Mouse (Mus musculus) myocyte (in vitro differentiated cells): ENCODE measurements around the gene Amhr2. TPM values are rescaled to one million over a fixed set of nuclear protein-coding genes. Genes with fewer than 3 reads are reported as not detected.

Source experiments
- H3K27me3 ChIP-seq: one replicate; pipeline ENCODE4 v1.6.1; 2011; ENCODE audit not compliant: control insufficient read depth, insufficient read depth, insufficient read length
- H3K36me3 ChIP-seq: one replicate; pipeline ENCODE4 v1.6.1; 2011; ENCODE audit not compliant: control insufficient read depth, insufficient read depth
- H3K4me2 ChIP-seq: one replicate; pipeline ENCODE4 v1.6.1; 2011; ENCODE audit warnings: low read depth, control low read depth
- H3K4me3 ChIP-seq: one replicate; pipeline ENCODE4 v1.5.1; 2011; ENCODE audit warnings: mild to moderate bottlenecking, control low read depth, moderate library complexity
- H3K79me2 ChIP-seq: one replicate; pipeline ENCODE4 v1.6.1; 2011; ENCODE audit not compliant: control insufficient read depth, insufficient read depth
- H3ac ChIP-seq: one replicate; pipeline ENCODE4 v1.6.1; 2011; ENCODE audit not compliant: control insufficient read depth, insufficient read length
- CEBPB ChIP-seq: IDR thresholded peaks from 2 replicates; pipeline ENCODE4 v1.6.1; 2011; ENCODE audit warnings: mild to moderate bottlenecking, moderate library complexity; ENCODE audit not compliant: poor library complexity, insufficient read depth, severe bottlenecking
- E2F4 ChIP-seq: IDR thresholded peaks from one replicate; pipeline ENCODE4 v1.6.1; 2011; ENCODE audit warnings: mild to moderate bottlenecking, control low read depth, moderate library complexity; ENCODE audit not compliant: insufficient read depth
- MAX ChIP-seq: IDR thresholded peaks from one replicate; pipeline ENCODE4 v1.6.1; 2011; ENCODE audit warnings: low read depth, mild to moderate bottlenecking, control low read depth
- MYOD1 ChIP-seq, 3 experiments: IDR thresholded peaks; one replicate each; pipeline ENCODE4 v1.6.1; 2011; ENCODE audit warnings: control low read depth in 2 of 3, low read depth in 2 of 3, mild to moderate bottlenecking in 2 of 3, moderate library complexity in 1 of 3; ENCODE audit not compliant: insufficient read length in 2 of 3, control insufficient read depth in 1 of 3
- MYOG ChIP-seq, 3 experiments: IDR thresholded peaks; one replicate each; pipeline ENCODE4 v1.6.1; 2011; ENCODE audit warnings: control low read depth in 2 of 3, low read depth in 2 of 3, mild to moderate bottlenecking in 2 of 3; ENCODE audit not compliant: insufficient read length in 2 of 3, control insufficient read depth in 1 of 3, insufficient read depth in 1 of 3
- POLR2A ChIP-seq: IDR thresholded peaks from one replicate; pipeline ENCODE4 v1.6.1; 2011; ENCODE audit warnings: low read depth, mild to moderate bottlenecking, control low read depth, moderate library complexity; ENCODE audit not compliant: insufficient read length
- POLR2AphosphoS2 ChIP-seq: IDR thresholded peaks from one replicate; pipeline ENCODE4 v1.6.1; 2011; ENCODE audit warnings: low read depth, control low read depth; ENCODE audit not compliant: insufficient read length
- REST ChIP-seq: IDR thresholded peaks from one replicate; pipeline ENCODE4 v1.6.1; 2011; ENCODE audit warnings: mild to moderate bottlenecking, control low read depth, moderate library complexity; ENCODE audit not compliant: insufficient read depth, insufficient read length
- SRF ChIP-seq: IDR thresholded peaks from one replicate; pipeline ENCODE4 v1.6.1; 2011; ENCODE audit warnings: low read depth; ENCODE audit not compliant: control insufficient read depth, insufficient read length
- TCF12 ChIP-seq: IDR thresholded peaks from one replicate; pipeline ENCODE4 v1.6.1; 2011; ENCODE audit warnings: mild to moderate bottlenecking, control low read depth; ENCODE audit not compliant: poor library complexity, insufficient read depth, severe bottlenecking
- TCF3 ChIP-seq: IDR thresholded peaks from one replicate; pipeline ENCODE4 v1.6.1; 2011; ENCODE audit warnings: low read depth, control low read depth; ENCODE audit not compliant: insufficient read length
- USF1 ChIP-seq: IDR thresholded peaks from one replicate; pipeline ENCODE4 v1.6.1; 2011; ENCODE audit warnings: low read depth, mild to moderate bottlenecking, control low read depth, moderate library complexity
- polyA plus RNA-seq: library from polyadenylated mRNA; unstranded; fragments of >200 nt; fragmentation: generic; extraction: Trizol; gene quantifications from one replicate; pipeline ENCODE4 v1.2.1, GENCODE M21; 2012; ENCODE audit warnings: missing spikeins

Gene Amhr2
- polyA plus RNA-seq, 1 experiment, result 0.32 TPM

- Histone ChIP-seq H3K27me3 (no peaks in the 10 kb centered on the region), H3K4me3 (no peak overlapping the region), H3ac (no peak overlapping the region), H3K79me2 (peaks cover 83% of the 10 kb centered on the region), H3K36me3 (peaks cover 99% of the 10 kb centered on the region), H3K4me2 (no peak overlapping the region)
- TF ChIP-seq TCF12, result no peak
- no peak for TF ChIP-seq POLR2A
- no peak for TF ChIP-seq TCF3
- no peak for TF ChIP-seq USF1
- no peak for TF ChIP-seq SRF
- no peak for TF ChIP-seq MAX
- TF ChIP-seq REST, result no peak
- TF ChIP-seq MYOD1 (IDR thresholded peaks at IDR 0.05; ENCODE audit: control insufficient read depth in 1 of 3, insufficient read length in 2 of 3, low read depth in 2 of 3), result no peak
- TF ChIP-seq E2F4, result no peak
- no peak for TF ChIP-seq MYOG (IDR thresholded peaks at IDR 0.05; ENCODE audit: control insufficient read depth in 1 of 3, insufficient read depth in 1 of 3, insufficient read length in 2 of 3, low read depth in 2 of 3)
- TF ChIP-seq POLR2AphosphoS2, result no peak
- TF ChIP-seq CEBPB, result no peak
These were observed 42.5 kb downstream of the Amhr2 start for GRCm38 (mm10) chr15:102487664-102488063.

DNA sequence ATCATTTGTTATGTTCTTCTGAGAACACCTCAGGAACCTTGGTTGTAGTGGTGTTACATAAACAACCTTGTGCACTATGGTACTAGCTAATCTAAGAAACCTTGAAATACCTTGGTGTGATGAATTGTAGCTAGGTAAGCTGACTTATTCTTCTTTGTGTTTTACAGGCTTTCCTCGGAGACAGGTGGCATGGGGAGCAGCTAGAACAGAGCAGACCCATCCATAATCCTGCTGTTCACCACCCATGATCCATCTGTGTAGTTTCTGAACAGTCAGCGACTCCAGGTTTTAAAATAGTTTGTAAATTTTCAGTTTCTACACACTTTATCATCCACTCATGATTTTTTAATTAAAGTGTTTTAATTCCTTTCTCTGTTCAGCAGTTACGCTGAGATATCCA is 53.2 kb downstream of the Amhr2 start:
- no peak overlapping the region for H3K4me2 ChIP-seq
- H3K36me3 ChIP-seq, result peaks cover 99% of the 10 kb centered on the region
- peaks cover 42% of the 10 kb centered on the region for H3K79me2 ChIP-seq
- H3K4me3 ChIP-seq, result no peak overlapping the region
- H3ac ChIP-seq, result no peak overlapping the region
- TF ChIP-seq MAX (no peak), MYOG (IDR thresholded peaks at IDR 0.05; ENCODE audit: control insufficient read depth in 1 of 3, insufficient read depth in 1 of 3, insufficient read length in 2 of 3, low read depth in 2 of 3) (no peak), E2F4 (no peak)
- H3K27me3 ChIP-seq, result no peaks in the 10 kb centered on the region

DNA sequence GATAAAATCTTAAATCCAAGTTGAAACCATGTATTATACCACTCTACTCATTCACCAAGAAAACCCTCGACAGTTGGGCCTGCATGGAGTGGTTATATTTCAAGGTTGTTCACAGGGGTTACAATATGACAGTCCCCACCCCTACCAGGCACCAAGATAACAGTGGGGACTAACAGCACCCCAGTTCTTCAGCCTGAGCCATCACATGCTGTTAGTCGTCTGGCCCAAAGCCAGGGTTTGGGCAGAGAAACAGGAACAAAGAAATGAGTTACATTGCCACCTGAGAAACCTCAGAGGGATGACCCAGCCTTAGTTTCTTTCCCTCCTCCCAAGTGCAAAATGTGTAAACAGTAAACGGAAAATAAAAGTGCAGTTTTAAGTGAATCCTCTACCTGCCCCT is 54.2 kb downstream of the Amhr2 start:
- no peak overlapping the region for H3K4me2 ChIP-seq
- no peaks in the 10 kb centered on the region for H3K27me3 ChIP-seq
- H3ac ChIP-seq, result no peak overlapping the region
- peaks cover 98% of the 10 kb centered on the region for H3K36me3 ChIP-seq
- H3K4me3 ChIP-seq, result no peak overlapping the region
- TF ChIP-seq SRF (no peak), USF1 (no peak), TCF3 (no peak), REST (no peak), POLR2AphosphoS2 (no peak), CEBPB (no peak), MYOD1 (IDR thresholded peaks at IDR 0.05; ENCODE audit: control insufficient read depth in 1 of 3, insufficient read length in 2 of 3, low read depth in 2 of 3) (no peak), MYOG (IDR thresholded peaks at IDR 0.05; ENCODE audit: control insufficient read depth in 1 of 3, insufficient read depth in 1 of 3, insufficient read length in 2 of 3, low read depth in 2 of 3) (no peak), POLR2A (no peak), MAX (no peak), E2F4 (no peak)
- H3K79me2 ChIP-seq, result peaks cover 33% of the 10 kb centered on the region

DNA sequence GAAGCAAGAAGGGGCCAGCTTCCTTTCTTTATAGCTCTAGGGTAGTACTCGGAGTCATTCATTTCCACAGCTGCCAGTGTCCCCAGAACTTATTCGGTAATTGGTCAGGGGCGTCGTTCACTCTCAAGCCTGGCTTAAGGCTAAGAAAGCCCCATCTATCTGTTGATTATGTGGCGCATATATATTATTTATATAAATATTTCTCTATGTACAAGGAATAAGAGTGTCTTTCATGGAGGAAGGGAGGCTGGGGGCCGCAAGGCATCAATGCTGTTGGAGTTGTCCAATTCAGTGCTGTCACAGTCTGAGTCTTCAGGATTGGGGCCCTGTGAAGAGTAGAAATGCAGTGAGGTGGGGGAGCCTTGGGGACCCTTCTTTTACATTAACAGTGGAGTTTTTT is 54.7 kb downstream of the Amhr2 start:
- H3K36me3 ChIP-seq, result peaks cover 98% of the 10 kb centered on the region

DNA sequence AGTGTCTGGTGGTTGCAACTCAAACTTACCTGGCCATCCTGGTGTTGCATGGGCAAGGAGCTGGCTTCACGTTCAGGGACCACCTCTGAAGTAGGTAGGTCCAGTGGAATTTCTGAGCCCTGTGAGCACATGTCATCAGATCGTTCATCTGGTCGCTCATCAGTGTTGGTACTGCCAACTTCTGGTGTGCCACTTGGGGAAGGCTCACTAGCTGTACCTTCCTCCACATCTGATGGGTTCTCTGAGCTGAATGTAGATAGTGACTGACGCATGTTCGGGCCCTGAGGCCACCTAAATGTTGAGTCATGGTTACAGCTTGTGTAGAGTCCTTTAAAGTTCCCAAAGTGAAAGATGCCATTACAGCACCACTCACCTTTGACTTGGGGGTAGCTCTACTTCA is 55.3 kb downstream of the Amhr2 start:
- H3K79me2 ChIP-seq, result peaks cover 21% of the 10 kb centered on the region
- no peak overlapping the region for H3K4me3 ChIP-seq
- no peak overlapping the region for H3K4me2 ChIP-seq
- H3K36me3 ChIP-seq, result peaks cover 93% of the 10 kb centered on the region
- H3ac ChIP-seq, result no peak overlapping the region
- TF ChIP-seq REST (no peak), POLR2AphosphoS2 (peak; percentile 81), TCF3 (no peak), USF1 (no peak), POLR2A (no peak), E2F4 (no peak)
- no peaks in the 10 kb centered on the region for H3K27me3 ChIP-seq

More for the DNA sequence above, 54.7 kb downstream of the Amhr2 start:
- TF ChIP-seq POLR2AphosphoS2, result peak; percentile 16
- TF ChIP-seq CEBPB, result no peak
- H3K79me2 ChIP-seq, result peaks cover 28% of the 10 kb centered on the region
- H3K4me2 ChIP-seq, result no peak overlapping the region
- H3K27me3 ChIP-seq, result no peaks in the 10 kb centered on the region
- H3ac ChIP-seq, result no peak overlapping the region
- H3K4me3 ChIP-seq, result no peak overlapping the region

DNA sequence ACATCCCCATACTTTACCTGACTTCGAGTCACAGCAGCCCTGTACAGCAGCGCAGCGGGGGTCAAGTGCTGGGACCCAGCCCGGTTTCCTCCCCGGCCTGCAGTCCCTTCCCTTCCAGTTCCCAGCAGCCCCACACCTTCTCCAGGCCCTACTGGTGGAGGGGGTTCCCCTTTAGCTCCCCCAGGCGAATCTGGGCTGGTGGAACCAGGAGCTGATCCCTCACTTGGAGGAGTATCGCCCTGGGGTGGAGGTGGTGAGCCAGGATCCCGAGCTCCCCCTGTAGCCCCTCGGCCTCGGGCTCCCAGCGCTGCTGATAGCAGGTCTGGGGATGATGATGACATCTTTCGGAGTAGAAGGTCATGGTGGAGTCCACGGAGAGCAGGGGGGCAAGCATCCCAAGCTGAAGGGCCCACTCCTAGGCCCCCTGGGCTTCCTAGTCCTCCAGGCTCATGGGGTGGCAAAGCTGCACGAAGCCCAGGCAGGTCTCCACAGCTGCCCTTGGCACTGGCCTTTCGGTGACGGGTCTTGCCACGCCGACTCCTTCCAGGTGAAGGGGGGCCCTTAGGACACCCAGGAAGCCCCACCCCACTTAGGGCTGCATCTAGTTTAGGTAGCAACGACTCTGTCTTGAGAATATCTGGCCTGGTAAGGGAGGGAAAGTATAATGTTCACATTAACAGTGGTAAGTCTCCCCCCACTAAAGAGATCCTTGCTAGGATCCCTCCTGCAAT is 56.1 kb downstream of the Amhr2 start:
- Histone ChIP-seq H3K27me3 (no peaks in the 10 kb centered on the region), H3ac (no peak overlapping the region), H3K4me2 (no peak overlapping the region), H3K79me2 (peaks cover 14% of the 10 kb centered on the region), H3K36me3 (peaks cover 85% of the 10 kb centered on the region), H3K4me3 (no peak overlapping the region)
- TF ChIP-seq MYOD1 (IDR thresholded peaks at IDR 0.05; ENCODE audit: control insufficient read depth in 1 of 3, insufficient read length in 2 of 3, low read depth in 2 of 3) (no peak), POLR2AphosphoS2 (peak; percentile 61), TCF12 (no peak), E2F4 (no peak), USF1 (no peak), REST (no peak), MYOG (IDR thresholded peaks at IDR 0.05; ENCODE audit: control insufficient read depth in 1 of 3, insufficient read depth in 1 of 3, insufficient read length in 2 of 3, low read depth in 2 of 3) (no peak), POLR2A (no peak)
